Mouse (Mus musculus) ES-E14 (cell line): ENCODE data around the gene L3mbtl1. TPM values are rescaled to one million over a fixed set of nuclear protein-coding genes. Genes with fewer than 3 reads are reported as not detected.

Source experiments
- DNase-seq: peaks from one replicate; pipeline ENCODE4 v3.0.0-alpha.2; 2013; ENCODE audit warnings: low read depth, low spot score
- H3K27ac ChIP-seq: 2 replicates; pipeline ENCODE4 v1.5.1; 2012; ENCODE audit warnings: low read depth, mild to moderate bottlenecking, low read length, moderate library complexity, mixed read lengths; ENCODE audit not compliant: poor library complexity, insufficient read depth, severe bottlenecking
- H3K36me3 ChIP-seq: 2 replicates; pipeline ENCODE4 v1.6.1; 2012; ENCODE audit warnings: mild to moderate bottlenecking, low read length, moderate library complexity, mixed read lengths; ENCODE audit not compliant: control insufficient read depth, poor library complexity, insufficient read depth, severe bottlenecking
- H3K4me1 ChIP-seq, 2 experiments: fragments of 150-350 bp in 1 of 2; sonication (generic) in 1 of 2; 2 replicates each; pipeline ENCODE4 v1.6.1; 2012; ENCODE audit warnings: low read length in 2 of 2, mild to moderate bottlenecking in 1 of 2, mixed read lengths in 1 of 2; ENCODE audit not compliant: control insufficient read depth in 2 of 2, insufficient read depth in 2 of 2, poor library complexity in 1 of 2
- H3K4me3 ChIP-seq, 2 experiments: fragments of 150-350 bp in 1 of 2; sonication (generic) in 1 of 2; 2 replicates each; pipeline ENCODE4 v1.5.1; 2012; ENCODE audit warnings: low read length in 2 of 2, low read depth in 1 of 2, mild to moderate bottlenecking in 1 of 2, mixed read lengths in 1 of 2; ENCODE audit not compliant: insufficient read depth in 1 of 2, poor library complexity in 1 of 2, severe bottlenecking in 1 of 2
- H3K9ac ChIP-seq: 2 replicates; pipeline ENCODE4 v1.6.1; 2012; ENCODE audit warnings: low read depth, mild to moderate bottlenecking, low read length, mixed read lengths; ENCODE audit not compliant: poor library complexity, insufficient read depth, severe bottlenecking
- H3K9me3 ChIP-seq: fragments of 150-350 bp; sonication (generic); 2 replicates; pipeline ENCODE4 v1.6.1; 2012; ENCODE audit warnings: low read depth, mild to moderate bottlenecking, low read length; ENCODE audit not compliant: control insufficient read depth, insufficient read depth
- CHD2 ChIP-seq: IDR thresholded peaks from 2 replicates; pipeline ENCODE4 v1.6.1; 2014; ENCODE audit warnings: mild to moderate bottlenecking, low read depth, low read length, inconsistent platforms
- HCFC1 ChIP-seq: IDR thresholded peaks from 2 replicates; pipeline ENCODE4 v1.6.1; 2012; ENCODE audit warnings: low read length, inconsistent platforms, borderline replicate concordance; ENCODE audit not compliant: insufficient read depth
- MAFK ChIP-seq: IDR thresholded peaks from 2 replicates; pipeline ENCODE4 v1.6.1; 2014; ENCODE audit warnings: mild to moderate bottlenecking, low read depth, low read length, inconsistent platforms; ENCODE audit not compliant: insufficient read depth
- ZC3H11A ChIP-seq: IDR thresholded peaks from 2 replicates; pipeline ENCODE4 v1.6.1; 2012; ENCODE audit warnings: low read depth, mild to moderate bottlenecking, inconsistent platforms, low read length, borderline replicate concordance
- ZNF384 ChIP-seq: IDR thresholded peaks from 2 replicates; pipeline ENCODE4 v1.6.1; 2012; ENCODE audit warnings: low read depth, low read length, inconsistent platforms
- in situ Hi-C, 2 experiments: fragments of 600-800 bp; cut with MboI; formaldehyde crosslinking; loops; one replicate each; pipeline ENCODE4 v1.15.1; 2025; ENCODE audit warnings: low sequenced_read_pairs in 2 of 2, inconsistent platforms in 1 of 2; ENCODE audit not compliant: unreplicated experiment in 2 of 2
- total RNA-seq: library from RNA; depleted of rRNA; stranded (reverse); fragments of 300-350 nt; gene quantifications from 2 replicates; pipeline ENCODE4 v1.2.3, GENCODE M21; 2012

The L3mbtl1 gene
- total RNA-seq, 1 experiment = 1.1 TPM

GRCm38 (mm10) chr2:162929704-162930103, 13.6 kb upstream of the L3mbtl1 start:
- DNase-seq = no peak
- Histone ChIP-seq H3K4me1 (peaks cover 0 to 14% of the 10 kb centered on the region in 2 experiments; a peak in 2 of 4 replicates), H3K4me3 (no peak overlapping the region), H3K36me3 (peaks cover 18% of the 10 kb centered on the region), H3K9ac (no peak overlapping the region; the same call in 1 of the 2 replicates), H3K27ac (no peak overlapping the region), H3K9me3 (no peaks in the 10 kb centered on the region)
- in situ Hi-C loops = loop anchor here in 1 of 2 experiments (10.0 kb wide), 1 partner anchor 405 kb away; no protein-coding TSS in a partner anchor
- TF ChIP-seq CHD2 (no peak), MAFK (no peak), ZNF384 (no peak), HCFC1 (no peak), ZC3H11A (no peak)

- DNase-seq = no peak
- H3K27ac ChIP-seq = peak overlapping the region; percentile 94
- in situ Hi-C loops = no loop called here
These were observed 12.7 kb upstream of the L3mbtl1 start for GRCm38 (mm10) chr2:162930516-162931122.

GRCm38 (mm10) chr2:162931123-162931673, 12.1 kb upstream of the L3mbtl1 start, which contains the start of gene Srsf6:
Srsf6 (plus strand) TSS chr2:162931528.
- no peaks in the 10 kb centered on the region for H3K9me3 ChIP-seq
- peak within 1 kb of the TSS; percentile 98 to 99 for H3K4me3 ChIP-seq
- peak within 1 kb of the TSS; percentile 97 for H3K27ac ChIP-seq
- TF ChIP-seq CHD2 (peak; percentile 94), ZC3H11A (no peak), HCFC1 (no peak)
- peaks cover 0 to 14% of the 10 kb centered on the region in 2 experiments; a peak in 2 of 4 replicates for H3K4me1 ChIP-seq
- DNase-seq = peak; percentile 90
- in situ Hi-C loops = no loop called here
- peaks cover 19% of the 10 kb centered on the region for H3K36me3 ChIP-seq
- H3K9ac ChIP-seq = peak within 1 kb of the TSS; percentile 100

More at GRCm38 (mm10) chr2:162930516-162931122, 12.7 kb upstream of the L3mbtl1 start:
- no peaks in the 10 kb centered on the region for H3K9me3 ChIP-seq
- H3K4me3 ChIP-seq = peak overlapping the region; percentile 98 to 99
- H3K9ac ChIP-seq = peak overlapping the region; percentile 100
- H3K4me1 ChIP-seq = peaks cover 0 to 14% of the 10 kb centered on the region in 2 experiments; a peak in 2 of 4 replicates
- no peak for TF ChIP-seq HCFC1
- TF ChIP-seq CHD2 = no peak
- H3K36me3 ChIP-seq = peaks cover 19% of the 10 kb centered on the region

GRCm38 (mm10) chr2:162931674-162932650, 11.3 kb upstream of the L3mbtl1 start:
- Histone ChIP-seq H3K36me3 (peaks cover 24% of the 10 kb centered on the region), H3K27ac (peak overlapping the region; percentile 97), H3K4me3 (peak overlapping the region; percentile 98 to 99), H3K4me1 (peaks cover 0 to 13% of the 10 kb centered on the region in 2 experiments; a peak in 2 of 4 replicates), H3K9me3 (no peaks in the 10 kb centered on the region), H3K9ac (peak overlapping the region; percentile 100)
- DNase-seq = peak; percentile 73
- TF ChIP-seq ZC3H11A = no peak
- no peak for TF ChIP-seq HCFC1
- no peak for TF ChIP-seq ZNF384
- no peak for TF ChIP-seq CHD2
- TF ChIP-seq MAFK = no peak
- in situ Hi-C loops = no loop called here
